Mouse (Mus musculus): ENCODE results near the gene Dab2ip. TPM values are rescaled to one million over a fixed set of nuclear protein-coding genes. Genes with fewer than 3 reads are reported as not detected.

Dab2ip gene
- total and polyA plus RNA-seq, 3 experiments = 34.5 to 47.9 (median 45.6) TPM

- intact Hi-C loops (cut with DNase I) = loop anchor here (2.0 kb wide), 1 partner anchor 36 kb away; no protein-coding TSS in a partner anchor
These were observed 138.7 kb downstream of the Dab2ip start for GRCm38 (mm10) chr2:35696542-35697391.

GRCm38 (mm10) chr2:35697768-35698167 is 139.7 kb downstream of the Dab2ip start:
- DNase-seq = no peak
- no peak overlapping the region for H3K4me3 ChIP-seq
- peak overlapping the region; percentile 20; the same call in 1 of the 2 replicates for H3K27ac ChIP-seq
- WGBS = 44% methylated on average over 3 of the region's 3 CpGs
- intact Hi-C loops (cut with DNase I) = loop anchor here (2.0 kb wide), 1 partner anchor 37 kb away; no protein-coding TSS in a partner anchor
- 0 out of 2 replicates have a peak overlapping the region, but pooled peaks have one; percentile 1 for H3K9ac ChIP-seq (ENCODE audit: low read depth, low read length)
- peaks cover 2% of the 10 kb centered on the region; the same call in 1 of the 2 replicates for H3K36me3 ChIP-seq (ENCODE audit: control insufficient read depth, insufficient read depth, low read length)
- H3K79me2 ChIP-seq (replicated peaks; ENCODE audit: control insufficient read depth, insufficient read depth, low read length) = peaks cover 11% of the 10 kb centered on the region
- H3K27me3 ChIP-seq (ENCODE audit: control insufficient read depth, insufficient read depth, low read length) = no peaks in the 10 kb centered on the region
- TF ChIP-seq CTCF (IDR thresholded peaks at IDR 0.05) (no peak), EP300 (IDR thresholded peaks at IDR 0.05; ENCODE audit: insufficient read depth, low read depth, low read length) (no peak), POLR2A (IDR thresholded peaks at IDR 0.05; ENCODE audit: insufficient read depth, low read depth, low read length) (no peak)
- H3K4me1 ChIP-seq (ENCODE audit: control insufficient read depth, insufficient read depth, low read length) = peaks cover 63% of the 10 kb centered on the region

More at GRCm38 (mm10) chr2:35696542-35697391, 138.7 kb downstream of the Dab2ip start:
- peaks cover 12% of the 10 kb centered on the region for H3K79me2 ChIP-seq (replicated peaks; ENCODE audit: control insufficient read depth, insufficient read depth, low read length)
- 0 out of 2 replicates have a peak, but pooled peaks have one; percentile 32 for TF ChIP-seq POLR2A (IDR thresholded peaks at IDR 0.05; ENCODE audit: insufficient read depth, low read depth, low read length)
- TF ChIP-seq CTCF (IDR thresholded peaks at IDR 0.05) = no peak; the same call in 1 of the 2 replicates
- no peak; the same call in 1 of the 2 replicates for TF ChIP-seq EP300 (IDR thresholded peaks at IDR 0.05; ENCODE audit: insufficient read depth, low read depth, low read length)
- peak overlapping the region; percentile 27 for H3K9ac ChIP-seq (ENCODE audit: low read depth, low read length)
- H3K4me3 ChIP-seq = peak overlapping the region; percentile 36
- H3K4me1 ChIP-seq (ENCODE audit: control insufficient read depth, insufficient read depth, low read length) = peaks cover 61% of the 10 kb centered on the region
- H3K27me3 ChIP-seq (ENCODE audit: control insufficient read depth, insufficient read depth, low read length) = no peaks in the 10 kb centered on the region
- 7% methylated on average over 3 of the region's 3 CpGs for WGBS
- peaks cover 2% of the 10 kb centered on the region; the same call in 1 of the 2 replicates for H3K36me3 ChIP-seq (ENCODE audit: control insufficient read depth, insufficient read depth, low read length)
- peak; percentile 75 to 83 for DNase-seq
- peak overlapping the region; percentile 76 for H3K27ac ChIP-seq

GRCm38 (mm10) chr2:35700966-35701365 is 142.9 kb downstream of the Dab2ip start:
- no peak overlapping the region for H3K4me3 ChIP-seq
- peaks cover 4% of the 10 kb centered on the region for H3K36me3 ChIP-seq (ENCODE audit: control insufficient read depth, insufficient read depth, low read length)
- peaks cover 17% of the 10 kb centered on the region for H3K79me2 ChIP-seq (replicated peaks; ENCODE audit: control insufficient read depth, insufficient read depth, low read length)
- no peak for TF ChIP-seq EP300 (IDR thresholded peaks at IDR 0.05; ENCODE audit: insufficient read depth, low read depth, low read length)
- no peak for TF ChIP-seq CTCF (IDR thresholded peaks at IDR 0.05)
- TF ChIP-seq POLR2A (IDR thresholded peaks at IDR 0.05; ENCODE audit: insufficient read depth, low read depth, low read length) = no peak
- H3K4me1 ChIP-seq (ENCODE audit: control insufficient read depth, insufficient read depth, low read length) = peaks cover 58% of the 10 kb centered on the region
- DNase-seq = peak in 1 of 2 experiments; percentile 41
- H3K27ac ChIP-seq = peak overlapping the region; percentile 27
- intact Hi-C loops (cut with DNase I) = no loop called here
- 54% methylated on average over 2 of the region's 2 CpGs for WGBS
- H3K27me3 ChIP-seq (ENCODE audit: control insufficient read depth, insufficient read depth, low read length) = no peaks in the 10 kb centered on the region
- 0 out of 2 replicates have a peak overlapping the region, but pooled peaks have one; percentile 33 for H3K9ac ChIP-seq (ENCODE audit: low read depth, low read length)

GRCm38 (mm10) chr2:35702001-35702400 is 143.9 kb downstream of the Dab2ip start:
- intact Hi-C loops (cut with DNase I) = no loop called here
- peaks cover 53% of the 10 kb centered on the region for H3K4me1 ChIP-seq (ENCODE audit: control insufficient read depth, insufficient read depth, low read length)

GRCm38 (mm10) chr2:35702608-35703007 is 144.5 kb downstream of the Dab2ip start:
- H3K27ac ChIP-seq = peak overlapping the region; percentile 2; the same call in 1 of the 2 replicates

More at GRCm38 (mm10) chr2:35702001-35702400, 143.9 kb downstream of the Dab2ip start:
- TF ChIP-seq EP300 (IDR thresholded peaks at IDR 0.05; ENCODE audit: insufficient read depth, low read depth, low read length) (no peak), POLR2A (IDR thresholded peaks at IDR 0.05; ENCODE audit: insufficient read depth, low read depth, low read length) (no peak), CTCF (IDR thresholded peaks at IDR 0.05) (no peak)
- H3K27ac ChIP-seq = peak overlapping the region; percentile 27
- no peak overlapping the region for H3K9ac ChIP-seq (ENCODE audit: low read depth, low read length)
- H3K79me2 ChIP-seq (replicated peaks; ENCODE audit: control insufficient read depth, insufficient read depth, low read length) = peaks cover 17% of the 10 kb centered on the region
- DNase-seq = no peak
- no peak overlapping the region for H3K4me3 ChIP-seq
- peaks cover 4% of the 10 kb centered on the region for H3K36me3 ChIP-seq (ENCODE audit: control insufficient read depth, insufficient read depth, low read length)
- H3K27me3 ChIP-seq (ENCODE audit: control insufficient read depth, insufficient read depth, low read length) = no peaks in the 10 kb centered on the region
- WGBS = 69% methylated on average over 7 of the region's 7 CpGs

More at GRCm38 (mm10) chr2:35702608-35703007, 144.5 kb downstream of the Dab2ip start:
- Histone ChIP-seq H3K36me3 (ENCODE audit: control insufficient read depth, insufficient read depth, low read length) (peaks cover 2% of the 10 kb centered on the region; the same call in 1 of the 2 replicates), H3K27me3 (ENCODE audit: control insufficient read depth, insufficient read depth, low read length) (no peaks in the 10 kb centered on the region), H3K9ac (ENCODE audit: low read depth, low read length) (no peak overlapping the region), H3K79me2 (replicated peaks; ENCODE audit: control insufficient read depth, insufficient read depth, low read length) (peaks cover 19% of the 10 kb centered on the region), H3K4me3 (no peak overlapping the region), H3K4me1 (ENCODE audit: control insufficient read depth, insufficient read depth, low read length) (peaks cover 48% of the 10 kb centered on the region)
- intact Hi-C loops (cut with DNase I) = no loop called here
- DNase-seq = no peak
- TF ChIP-seq CTCF (IDR thresholded peaks at IDR 0.05) (no peak), EP300 (IDR thresholded peaks at IDR 0.05; ENCODE audit: insufficient read depth, low read depth, low read length) (no peak), POLR2A (IDR thresholded peaks at IDR 0.05; ENCODE audit: insufficient read depth, low read depth, low read length) (no peak)
- 80% methylated on average over 6 of the region's 6 CpGs for WGBS
